Comparison of ENCODE assay signal across 8 mouse cellular contexts in the genomic region with DNA sequence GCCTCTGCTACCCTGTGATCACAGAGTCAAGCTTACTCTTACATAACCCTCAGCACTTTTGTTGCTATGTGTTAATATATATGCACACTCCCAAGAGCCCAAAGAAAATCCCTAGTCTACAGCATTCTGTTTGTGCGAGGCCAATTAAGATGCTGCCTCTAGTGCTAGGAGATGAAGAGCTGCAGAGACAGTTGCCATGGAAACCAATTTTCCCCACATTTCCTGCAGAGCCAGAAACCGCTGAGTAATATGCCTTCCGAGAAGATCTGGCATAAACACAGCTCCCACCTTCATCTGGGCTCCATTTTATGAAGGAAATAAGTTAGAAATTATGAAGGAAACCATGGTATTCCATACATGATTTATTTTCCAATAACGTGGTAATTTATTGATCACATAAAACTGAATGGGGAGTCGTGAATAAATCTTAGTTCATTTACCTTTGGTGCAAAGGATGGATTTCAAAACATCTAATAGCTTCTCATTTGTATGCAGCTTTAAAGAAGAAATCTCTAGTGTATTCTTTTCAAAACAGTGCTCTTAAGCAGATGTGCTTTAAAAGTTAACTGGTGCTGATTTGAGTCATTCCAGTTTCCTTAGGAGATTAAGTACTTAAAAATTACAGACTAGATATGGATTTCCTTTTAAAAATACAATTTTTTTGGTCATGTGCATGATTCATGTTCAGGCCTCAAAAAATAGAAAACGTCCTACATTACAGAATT. TPM values are rescaled to one million over a fixed set of nuclear protein-coding genes. Genes with fewer than 3 reads are reported as not detected.
DNase-seq lines count a peak whose midpoint lies in the region; ATAC-seq and TF ChIP-seq lines count a peak whose summit lies in the region.
"Had no signal": no experiment of that assay in that cellular context is flagged by ENCODE, and none has a peak within 500 bp of the region (broad histone marks: within the 10 kb centered on the region; RNA-seq: fewer than 3 reads in every experiment).

No protein-coding gene starts in this region.

- no peaks in the 10 kb centered on the region for H3K27me3 ChIP-seq in lung, postnatal 0 days (replicated peaks; ENCODE audit: insufficient read depth, low read length)
- H3K27me3 ChIP-seq: liver, embryonic 15.5 days had no signal

- H3K4me1 ChIP-seq in lung, postnatal 0 days (ENCODE audit: insufficient read depth, low read depth, low read length) = no peaks in the 10 kb centered on the region
- H3K4me1 ChIP-seq: liver, embryonic 15.5 days had no signal

- H3K9me3 ChIP-seq in lung, postnatal 0 days (ENCODE audit: low read length) = no peaks in the 10 kb centered on the region
- H3K9me3 ChIP-seq: liver, embryonic 15.5 days had no signal

- H3K4me2 ChIP-seq in lung, postnatal 0 days (replicated peaks; ENCODE audit: low read depth, low read length) = no peak overlapping the region
- H3K4me2 ChIP-seq: liver, embryonic 15.5 days had no signal

- H3K36me3 ChIP-seq in lung, postnatal 0 days (ENCODE audit: insufficient read depth, low read length) = peaks cover 12% of the 10 kb centered on the region; the same call in 1 of the 2 replicates
- H3K36me3 ChIP-seq: liver, embryonic 15.5 days had no signal

- WGBS in lung, postnatal 0 days = 64% methylated on average over 6 of the region's 6 CpGs

- no peak for TF ChIP-seq CTCF in lung, postnatal 0 days (IDR thresholded peaks at IDR 0.05)

- no peak overlapping the region for H3K9ac ChIP-seq in lung, postnatal 0 days (replicated peaks; ENCODE audit: low read depth)
- H3K9ac ChIP-seq: liver, embryonic 15.5 days had no signal

- peak; percentile 58 to 67 for DNase-seq in cerebellum, postnatal 25 days
- peak; percentile 86 for DNase-seq in forelimb bud, embryonic 11.5 days (ENCODE audit: low read depth, low spot score)
- peak; percentile 90 to 91 for DNase-seq in left cerebral cortex, adult 9 months (ENCODE audit: low spot score in 2 of 2)
- DNase-seq in right cerebral cortex, adult 2 months (ENCODE audit: low spot score in 2 of 2) = peak; percentile 75
- DNase-seq in lung, postnatal 0 days (ENCODE audit: low spot score) = no peak
- DNase-seq in kidney, postnatal 10 days = no peak
- DNase-seq in spleen, postnatal 10 days (ENCODE audit: low spot score in 2 of 2) = no peak

- no peak overlapping the region for H3K4me3 ChIP-seq in lung, postnatal 0 days (ENCODE audit: low read depth, low read length)
- H3K4me3 ChIP-seq: liver, embryonic 15.5 days had no signal

- no peak for TF ChIP-seq EP300 in lung, postnatal 0 days (IDR thresholded peaks at IDR 0.05)

- no peak for ATAC-seq in lung, postnatal 0 days

- no peak overlapping the region for H3K27ac ChIP-seq in lung, postnatal 0 days (ENCODE audit: low read length)
- H3K27ac ChIP-seq: liver, embryonic 15.5 days had no signal

RNA-seq across cellular contexts. Expression of a gene that starts 26.5 kb away (rescaled TPM):
- polyA plus RNA-seq in lung, postnatal 0 days (2015; fragmentation: Nextera tagmentation; extraction: Ambion mirVana) = 0.75 and 0.93 TPM in 2 replicates

Comparison
In these comparisons a context has a peak if more than half of its experiments do, and no peak if none do; other contexts are left out.
1. DNase-seq: peak in cerebellum, postnatal 25 days (2 of 2), forelimb bud, embryonic 11.5 days (single experiment), left cerebral cortex, adult 9 months (2 of 2) and right cerebral cortex, adult 2 months (2 of 2); none in lung, postnatal 0 days (single experiment), kidney, postnatal 10 days (single experiment) and spleen, postnatal 10 days (0 of 2).